Comparison of ENCODE assay signal across 8 mouse cellular contexts in genomic region chr1:143702141-143702740, GRCm38 (mm10). TPM values are rescaled to one million over a fixed set of nuclear protein-coding genes. Genes with fewer than 3 reads are reported as not detected.
DNase-seq lines count a peak whose midpoint lies in the region; ATAC-seq and TF ChIP-seq lines count a peak whose summit lies in the region.

No protein-coding gene starts in this region.

- ATAC-seq in granulocyte monocyte progenitor cell, adult 5-6 weeks (replicated peaks; ENCODE audit: poor library complexity, severe bottlenecking), result peak; percentile 43
- peak; percentile 77 for ATAC-seq in midbrain, embryonic 11.5 days (ENCODE audit: low FRiP score)

- H3K4me1 ChIP-seq in CH12.LX (ENCODE audit: control insufficient read depth in 1 of 2, insufficient read depth in 2 of 2), result peaks cover 0 to 12% of the 10 kb centered on the region in 2 experiments; a peak in 1 of 4 replicates
- H3K4me1 ChIP-seq in midbrain, embryonic 11.5 days (ENCODE audit: control insufficient read depth, insufficient read depth, low read length), result peaks cover 7% of the 10 kb centered on the region

- TF ChIP-seq EP300 in CH12.LX (IDR thresholded peaks at IDR 0.05; ENCODE audit: low read length), result no peak

- peak overlapping the region; percentile 86; the same call in 1 of the 2 replicates for H3K4me2 ChIP-seq in CH12.LX (ENCODE audit: insufficient read depth, low read depth, poor library complexity, severe bottlenecking)
- peak overlapping the region; percentile 66 for H3K4me2 ChIP-seq in midbrain, embryonic 11.5 days

- no peak for TF ChIP-seq CTCF in gastrocnemius, adult 2 months (IDR thresholded peaks at IDR 0.05)
- TF ChIP-seq CTCF in CH12.LX (conservative IDR thresholded peaks at IDR 0.05 in 1 of 2, IDR thresholded peaks at IDR 0.05 in 1 of 2; ENCODE audit: low read depth in 2 of 2, low read length in 2 of 2), result peak in 1 of 2 experiments; percentile 15; a peak in 1 of 4 replicates

- in situ Hi-C loops in CH12.LX (cut with MboI; ENCODE audit: low pct_ligation_motif_present, low pct_unique_long_range_greater_than_20kb, low sequenced_read_pairs), result no loop called here

- H3K9me3 ChIP-seq in CH12.LX (replicated peaks; ENCODE audit: low read length), result no peaks in the 10 kb centered on the region
- no peaks in the 10 kb centered on the region for H3K9me3 ChIP-seq in midbrain, embryonic 11.5 days (ENCODE audit: control insufficient read depth, low read length)

- TF ChIP-seq RAD21 in CH12.LX (IDR thresholded peaks at IDR 0.05; ENCODE audit: low read depth, low read length), result no peak

- H3K4me3 ChIP-seq in gastrocnemius, adult 2 months, result peak overlapping the region; percentile 71
- peak overlapping the region; percentile 90 to 97 (median 92) for H3K4me3 ChIP-seq in CH12.LX (replicated peaks in 1 of 3; ENCODE audit: low read depth in 2 of 3, low read length in 2 of 3, poor library complexity in 1 of 3)
- peak overlapping the region; percentile 84 for H3K4me3 ChIP-seq in midbrain, embryonic 11.5 days (ENCODE audit: low read depth, low read length)

- peak; percentile 38 for DNase-seq in gastrocnemius, adult 2 months
- no peak for DNase-seq in gastrocnemius, adult 8-10 months (ENCODE audit: low spot score in 2 of 2)
- DNase-seq in CH12.LX (ENCODE audit: extremely low read depth), result peak; percentile 26
- DNase-seq in cerebellum, adult 9-10 months, result peak; percentile 68
- DNase-seq in kidney, postnatal 25 days, result peak; percentile 47 to 65
- peak; percentile 97 for DNase-seq in midbrain, embryonic 11.5 days (ENCODE audit: low spot score, missing footprints)
- DNase-seq in right cerebral cortex, postnatal 25 days, result no peak

- dilution Hi-C loops in CH12.LX (cut with MboI; ENCODE audit: extremely low pct_ligation_motif_present, extremely low pct_unique_long_range_greater_than_20kb, low sequenced_read_pairs), result no loop called here

- peaks cover 45% of the 10 kb centered on the region for H3K79me2 ChIP-seq in CH12.LX (replicated peaks; ENCODE audit: control insufficient read depth, extremely low read depth, insufficient read depth, poor library complexity, severe bottlenecking)

- TF ChIP-seq POLR2A in CH12.LX (IDR thresholded peaks at IDR 0.05; ENCODE audit: low read depth, low read length), result no peak; the same call in 1 of the 2 replicates

- H3K27me3 ChIP-seq in CH12.LX (replicated peaks), result peaks cover 11% of the 10 kb centered on the region
- H3K27me3 ChIP-seq in midbrain, embryonic 11.5 days (ENCODE audit: control insufficient read depth, insufficient read depth, low read length), result no peaks in the 10 kb centered on the region

- under 1% methylated on average over 35 of the region's 48 CpGs for WGBS in midbrain, embryonic 11.5 days

- peak overlapping the region; percentile 96 for H3K9ac ChIP-seq in CH12.LX (ENCODE audit: insufficient read depth, low read depth)
- peak overlapping the region; percentile 92 for H3K9ac ChIP-seq in midbrain, embryonic 11.5 days (ENCODE audit: low read length)

- peaks cover 5 to 18% of the 10 kb centered on the region in 2 experiments for H3K36me3 ChIP-seq in CH12.LX (replicated peaks in 1 of 2; ENCODE audit: control insufficient read depth in 1 of 2, insufficient read depth in 1 of 2, low read length in 1 of 2)
- H3K36me3 ChIP-seq in midbrain, embryonic 11.5 days (ENCODE audit: control insufficient read depth, insufficient read depth, low read length), result peaks cover 2% of the 10 kb centered on the region

- intact Hi-C loops in gastrocnemius, adult 2 months (cut with DNase I), result loop anchor here (2.0 kb wide), 3 partner anchors 37 to 305 kb away; partner anchors contain the start of genes Trove2 and Uchl5

- peak overlapping the region; percentile 96 for H3K27ac ChIP-seq in gastrocnemius, adult 2 months
- peak overlapping the region; percentile 85 for H3K27ac ChIP-seq in CH12.LX (ENCODE audit: insufficient read depth, low read depth)
- peak overlapping the region; percentile 86 for H3K27ac ChIP-seq in midbrain, embryonic 11.5 days (ENCODE audit: low read depth, low read length)

TF ChIP-seq in CH12.LX, 34 proteins besides CTCF, POLR2A, EP300 and RAD21:
- TF ChIP-seq SIN3A (IDR thresholded peaks at IDR 0.05; ENCODE audit: low read length) (peak; percentile 24; the same call in 1 of the 2 replicates), MAFK (IDR thresholded peaks at IDR 0.05; ENCODE audit: insufficient replicate concordance, low read length) (no peak), IRF4 (IDR thresholded peaks at IDR 0.05; ENCODE audit: low read depth, low read length) (no peak), TBP (conservative IDR thresholded peaks at IDR 0.05; ENCODE audit: low read depth, low read length) (no peak), UBTF (IDR thresholded peaks at IDR 0.05; ENCODE audit: low read depth, low read length) (0 out of 2 replicates have a peak, but pooled peaks have one; percentile 65), ZNF384 (IDR thresholded peaks at IDR 0.05; ENCODE audit: low read depth, low read length) (peak; percentile 57; the same call in 1 of the 2 replicates), ZC3H11A (IDR thresholded peaks at IDR 0.05; ENCODE audit: low read depth, low read length) (no peak), MAX (IDR thresholded peaks at IDR 0.05; ENCODE audit: low read length) (no peak), SMC3 (IDR thresholded peaks at IDR 0.05; ENCODE audit: low read depth, low read length) (no peak), TCF12 (IDR thresholded peaks at IDR 0.05; ENCODE audit: low read depth, low read length) (no peak), MAZ (IDR thresholded peaks at IDR 0.05; ENCODE audit: low read depth, low read length) (no peak), MXI1 (IDR thresholded peaks at IDR 0.05; ENCODE audit: low read depth, low read length) (0 out of 2 replicates have a peak, but pooled peaks have one; percentile 16)

RNA-seq across cellular contexts. Expression of gene Cdc73, which starts 0.5 kb away (rescaled TPM):
- 10 to 100 TPM; 48.8 to 52.7 TPM for total RNA-seq in gastrocnemius, adult 2 months (2021)
- total RNA-seq in gastrocnemius, adult 8-10 months (2022), result 10 to 100 TPM; 47.1 to 59.3 (median 52.9) TPM
- total RNA-seq in CH12.LX (2012; rRNA removed) (13.4 and 16.7 TPM in 2 replicates), CH12.LX (2014; rRNA removed) (18.0 and 21.5 TPM in 2 replicates)
- 84.8 and 85.0 TPM in 2 replicates for polyA plus RNA-seq in CH12.LX (2012; ENCODE audit: insufficient read length, low read depth)
- 53.7 and 70.2 TPM in 2 replicates for total RNA-seq in granulocyte monocyte progenitor cell, adult 5-6 weeks (2014; fragmentation: Nextera tagmentation)
- 14.8 and 19.1 TPM in 2 replicates for total RNA-seq in granulocyte monocyte progenitor cell, adult 5-6 weeks (2017)
- 27.8 and 28.4 TPM in 2 replicates for polyA plus RNA-seq in midbrain, embryonic 11.5 days (2014; fragmentation: Nextera tagmentation; extraction: Ambion mirVana)

RNA-seq across cellular contexts. Expression of gene Glrx2, which starts 13.9 kb away (rescaled TPM):
- total RNA-seq in gastrocnemius, adult 2 months (2021), result 10 to 100 TPM; 77.3 to 81.4 TPM
- 10 to 100 TPM; 81.4 to 90.4 (median 85.8) TPM for total RNA-seq in gastrocnemius, adult 8-10 months (2022)
- total RNA-seq in CH12.LX (2012; rRNA removed) (31.6 and 32.9 TPM in 2 replicates), CH12.LX (2014; rRNA removed) (28.0 and 30.3 TPM in 2 replicates)
- 51.4 and 63.6 TPM in 2 replicates for polyA plus RNA-seq in CH12.LX (2012; ENCODE audit: insufficient read length, low read depth)
- 73.8 and 84.6 TPM in 2 replicates for total RNA-seq in granulocyte monocyte progenitor cell, adult 5-6 weeks (2014; fragmentation: Nextera tagmentation)
- 15.8 and 25.8 TPM in 2 replicates for total RNA-seq in granulocyte monocyte progenitor cell, adult 5-6 weeks (2017)
- polyA plus RNA-seq in midbrain, embryonic 11.5 days (2014; fragmentation: Nextera tagmentation; extraction: Ambion mirVana), result 69.2 and 71.2 TPM in 2 replicates

Comparison
In these comparisons a context has a peak if more than half of its experiments do, and no peak if none do; other contexts are left out.
1. DNase-seq: peak in gastrocnemius, adult 2 months (single experiment), CH12.LX (single experiment), cerebellum, adult 9-10 months (single experiment), kidney, postnatal 25 days (2 of 2) and midbrain, embryonic 11.5 days (single experiment); none in gastrocnemius, adult 8-10 months (0 of 2) and right cerebral cortex, postnatal 25 days (single experiment).
2. Peak in every context shown above with its lines, with median percentiles within 50 percentile points of each other: H3K27ac ChIP-seq and H3K4me3 ChIP-seq.